Mouse (Mus musculus): Measurements from ENCODE around the gene Ccdc141.
"Not testable (repeated sequence)": the region's sequence is repeated elsewhere in the genome, so short reads cannot be mapped to it uniquely, and the experiment has no call there.

Ccdc141 gene

GRCm38 (mm10) chr2:77061871-77062270, 108.6 kb downstream of the Ccdc141 start:
- DNase-seq (ENCODE audit: low spot score in 2 of 2): peak in 1 of 2 experiments; percentile 8

- DNase-seq (ENCODE audit: low spot score in 2 of 2): no peak
Observed at GRCm38 (mm10) chr2:77059596-77059995, 110.8 kb downstream of the Ccdc141 start.

DNA sequence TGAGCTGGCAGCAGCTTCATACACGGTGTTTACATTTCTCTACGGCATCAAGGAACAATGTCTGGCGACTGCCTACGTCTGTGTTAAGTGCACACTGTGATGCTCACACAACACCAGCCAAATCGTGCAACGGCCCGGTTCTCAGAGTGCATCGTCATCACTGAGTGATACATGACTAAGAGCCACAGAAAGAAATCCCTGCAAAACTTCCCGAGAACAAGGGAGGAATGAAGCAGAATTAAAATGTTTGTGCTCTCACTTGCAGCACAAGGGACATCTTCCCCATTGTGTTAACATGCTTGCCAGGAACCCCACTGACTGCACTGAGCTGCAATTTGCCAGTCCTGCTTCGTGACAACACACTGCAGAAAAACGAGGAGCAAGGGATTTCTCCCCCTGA, 114.1 kb downstream of the Ccdc141 start:
- DNase-seq (ENCODE audit: low spot score in 2 of 2): no peak

DNA sequence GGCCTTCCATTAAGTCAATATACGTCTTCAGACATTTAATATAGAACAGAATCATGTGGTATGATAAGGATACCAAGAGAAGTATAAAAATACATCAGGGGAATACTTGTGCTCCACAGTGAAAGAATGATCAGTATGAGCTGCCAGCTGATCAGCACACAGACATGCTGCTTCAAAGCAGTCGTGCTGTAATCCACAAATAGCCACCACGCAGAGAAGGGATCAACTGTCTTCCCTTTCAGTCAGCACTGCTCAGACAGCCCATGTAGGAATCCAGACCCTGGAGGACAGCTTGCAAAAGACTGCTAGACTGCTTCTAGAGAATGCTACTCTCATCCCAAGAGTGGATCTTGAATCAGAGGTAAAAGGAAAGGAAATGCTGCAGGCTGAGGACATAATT, 127.5 kb downstream of the Ccdc141 start:
- no peak for DNase-seq (ENCODE audit: low spot score in 2 of 2)

GRCm38 (mm10) chr2:77039683-77040082, 130.8 kb downstream of the Ccdc141 start:
- no peak for DNase-seq (ENCODE audit: low spot score in 2 of 2)

- DNase-seq (ENCODE audit: low spot score in 2 of 2): no peak
Observed at GRCm38 (mm10) chr2:77039281-77039680, 131.2 kb downstream of the Ccdc141 start.

GRCm38 (mm10) chr2:77037211-77037610, 133.2 kb downstream of the Ccdc141 start:
- no peak for DNase-seq (ENCODE audit: low spot score in 2 of 2)

GRCm38 (mm10) chr2:77034112-77034511, 136.3 kb downstream of the Ccdc141 start:
- DNase-seq (ENCODE audit: low spot score in 2 of 2): no peak

DNA sequence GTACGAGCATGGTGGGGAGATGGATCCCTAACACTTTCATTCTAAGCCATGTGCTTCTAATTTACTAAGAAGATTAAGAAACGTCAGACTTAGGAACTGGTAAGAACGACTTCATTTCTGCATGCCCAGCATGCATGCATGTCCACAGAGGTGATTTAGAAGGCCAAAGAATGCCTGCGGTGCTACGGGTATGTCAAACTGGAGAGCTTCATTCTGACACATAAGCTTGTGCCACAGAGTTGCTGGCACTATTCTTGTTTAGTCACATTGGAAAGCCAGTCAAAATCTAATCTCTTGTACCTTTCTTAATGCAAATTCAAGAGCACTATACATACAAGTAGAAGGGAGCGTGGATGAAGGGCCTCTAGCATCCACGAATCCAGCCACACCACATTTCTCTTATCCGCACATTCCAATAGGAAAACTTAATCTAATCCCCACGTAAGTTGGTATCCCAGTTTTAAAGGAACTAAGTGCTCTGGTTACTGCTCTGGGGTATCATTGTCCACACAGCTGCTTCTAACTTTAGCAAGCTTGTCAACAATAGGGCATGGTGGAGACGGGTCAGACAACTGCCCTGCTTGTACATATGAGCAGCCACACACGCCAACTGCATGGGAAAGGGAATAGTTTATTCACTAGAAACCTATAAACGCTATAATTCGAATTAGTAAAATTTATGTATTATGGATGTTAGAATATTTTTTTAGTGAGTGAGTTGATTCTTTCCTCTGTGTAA, 136.9 kb downstream of the Ccdc141 start:
- no peak for DNase-seq (ENCODE audit: low spot score in 2 of 2)

DNA sequence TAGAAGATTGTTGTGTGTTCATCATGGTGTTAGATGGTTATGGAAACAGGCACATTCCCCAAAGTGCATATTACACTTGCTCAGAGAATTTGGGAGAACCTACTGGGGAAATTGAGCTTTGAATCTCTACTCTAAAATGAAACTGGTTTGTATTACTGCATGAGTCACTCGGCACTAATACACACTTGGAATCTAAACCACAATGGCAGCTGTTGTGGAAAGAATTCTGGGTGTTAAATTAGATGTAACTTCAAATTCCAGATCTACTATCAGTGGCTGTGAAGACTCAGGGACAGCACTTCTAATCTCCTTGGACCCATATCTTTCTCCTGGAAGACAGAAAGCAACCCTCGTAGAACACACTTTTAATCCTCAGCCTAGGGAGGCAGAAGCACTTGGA, 149.8 kb downstream of the Ccdc141 start:
- DNase-seq (ENCODE audit: low spot score in 2 of 2): no peak

- no peak for DNase-seq (ENCODE audit: low spot score in 2 of 2)
Observed at GRCm38 (mm10) chr2:77017735-77018134, 152.7 kb downstream of the Ccdc141 start.

DNA sequence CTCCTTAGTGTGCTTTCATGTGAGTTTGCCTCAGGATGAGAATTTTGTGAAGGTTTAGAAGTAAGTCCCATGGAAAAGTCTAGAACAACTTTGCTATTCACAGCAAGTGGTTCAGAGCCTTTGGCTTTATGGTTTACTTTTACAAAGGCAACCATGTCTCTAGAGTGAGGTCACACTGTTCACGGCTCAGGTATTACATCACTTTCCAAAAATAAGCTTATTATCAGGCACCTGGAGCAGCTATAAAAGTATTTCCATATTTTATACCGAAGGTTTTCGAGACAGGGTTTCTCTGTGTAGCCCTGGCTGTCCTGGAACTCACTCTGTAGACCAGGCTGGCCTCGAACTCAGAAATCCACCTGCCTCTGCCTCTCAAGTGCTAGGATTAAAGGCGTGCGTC, 157.0 kb downstream of the Ccdc141 start:
- not testable (repeated sequence) for DNase-seq (ENCODE audit: low spot score in 2 of 2)

GRCm38 (mm10) chr2:77011981-77012380, 158.5 kb downstream of the Ccdc141 start:
- no peak for DNase-seq (ENCODE audit: low spot score in 2 of 2)

- DNase-seq (ENCODE audit: low spot score in 2 of 2): no peak
Observed at GRCm38 (mm10) chr2:77007015-77007414, 163.4 kb downstream of the Ccdc141 start.

DNA sequence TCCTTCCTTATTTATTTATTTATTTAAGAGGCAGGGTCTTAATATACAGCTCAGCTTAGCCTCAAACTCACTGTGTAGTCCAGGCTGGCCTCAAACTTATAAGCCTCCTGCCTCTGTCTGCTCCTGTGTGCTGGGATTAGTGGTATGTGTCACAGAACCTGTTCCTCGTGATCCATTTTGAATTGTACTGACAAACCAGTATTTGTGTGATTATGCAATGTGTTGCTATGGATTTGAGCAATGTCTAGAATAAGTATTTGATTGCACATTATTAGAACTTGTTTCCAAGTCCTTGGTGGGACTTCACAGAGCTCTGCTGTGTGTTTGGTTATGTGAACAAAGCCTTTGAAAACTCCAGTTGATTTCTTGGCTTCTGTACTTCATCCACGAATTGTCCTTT, 167.3 kb downstream of the Ccdc141 start:
- no peak for DNase-seq (ENCODE audit: low spot score in 2 of 2)

- DNase-seq (ENCODE audit: low spot score in 2 of 2): no peak
Observed at GRCm38 (mm10) chr2:76998351-76998750, 172.1 kb downstream of the Ccdc141 start.

GRCm38 (mm10) chr2:76992493-76993201, 177.8 kb downstream of the Ccdc141 start:
- no peak for DNase-seq (ENCODE audit: low spot score in 2 of 2)

- no peak for DNase-seq (ENCODE audit: low spot score in 2 of 2)
Observed at GRCm38 (mm10) chr2:76987317-76987716, 183.1 kb downstream of the Ccdc141 start.

DNA sequence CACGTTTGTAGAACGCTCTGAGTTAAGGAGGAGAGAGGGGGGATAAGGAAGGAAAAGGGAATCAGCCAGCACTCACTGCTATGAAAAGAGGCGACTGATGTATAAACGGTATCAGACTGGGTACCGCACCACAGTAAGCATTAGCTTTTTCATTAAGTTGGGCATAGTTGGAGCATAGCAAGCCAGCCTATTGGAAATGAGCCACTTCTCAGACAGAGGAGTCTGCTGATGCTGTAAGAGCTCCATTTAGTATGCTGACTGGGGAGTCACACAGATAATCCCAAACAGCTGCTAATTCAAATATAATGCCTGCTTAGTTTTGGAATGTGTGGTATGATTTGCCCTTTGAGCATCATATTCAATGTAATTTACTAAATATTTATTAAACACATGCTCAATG, 186.1 kb downstream of the Ccdc141 start:
- DNase-seq (ENCODE audit: low spot score in 2 of 2): no peak

DNA sequence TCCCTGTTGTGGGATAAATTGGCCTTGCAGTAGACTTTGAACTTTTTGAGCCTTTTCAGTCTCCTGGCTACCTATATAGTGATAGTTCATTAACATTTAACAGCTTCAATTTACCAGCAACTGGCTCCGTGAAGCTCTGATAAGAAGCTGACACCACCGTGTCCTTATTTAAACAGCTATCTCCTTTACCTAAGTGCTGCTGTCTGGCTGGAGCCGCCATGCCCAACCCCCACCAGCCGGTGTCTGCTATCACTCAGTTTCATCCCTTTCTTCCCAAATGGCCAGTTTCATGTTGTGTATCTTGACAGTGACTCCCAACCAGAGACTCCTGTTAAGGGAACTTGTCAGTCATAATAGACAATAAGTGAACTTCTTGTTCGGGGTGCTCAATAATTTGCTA, 186.8 kb downstream of the Ccdc141 start:
- DNase-seq (ENCODE audit: low spot score in 2 of 2): no peak

- no peak for DNase-seq (ENCODE audit: low spot score in 2 of 2)
Observed at GRCm38 (mm10) chr2:76982391-76983145, 187.9 kb downstream of the Ccdc141 start, which contains the start of gene Ttn. TSS of gene Ttn (minus strand) at chr2:76982547.

- DNase-seq (ENCODE audit: low spot score in 2 of 2): no peak
Observed at GRCm38 (mm10) chr2:76981717-76982116, 188.7 kb downstream of the Ccdc141 start.

Data from urinary bladder, postnatal 36 days (tissue).